Mouse (Mus musculus) heart, embryonic 11.5 days (tissue): Measurements from ENCODE around the gene Cnnm3. TPM values are rescaled to one million over a fixed set of nuclear protein-coding genes. Genes with fewer than 3 reads are reported as not detected.

Experiments
- ATAC-seq: fragments of 200-750 bp; cut with Nextera tagmentation; replicated peaks from 2 replicates; pipeline ENCODE4 v1.8.0; 2017; ENCODE audit warnings: moderate library complexity; ENCODE audit not compliant: insufficient number of reproducible peaks, low FRiP score, low TSS enrichment
- H3K27ac ChIP-seq: fragments of 300-500 bp; sonication (generic); 2 replicates; pipeline ENCODE4 v1.5.1; 2014; ENCODE audit warnings: mild to moderate bottlenecking, low read depth, low read length
- H3K27me3 ChIP-seq: fragments of 300-500 bp; sonication (generic); 2 replicates; pipeline ENCODE4 v1.6.1; 2014; ENCODE audit warnings: mild to moderate bottlenecking, low read length, mixed read lengths; ENCODE audit not compliant: control insufficient read depth, insufficient read depth
- H3K36me3 ChIP-seq: fragments of 300-500 bp; sonication (generic); 2 replicates; pipeline ENCODE4 v1.6.1; 2014; ENCODE audit warnings: mild to moderate bottlenecking, low read length, moderate library complexity, mixed read lengths; ENCODE audit not compliant: control insufficient read depth, insufficient read depth
- H3K4me1 ChIP-seq: fragments of 300-500 bp; sonication (generic); 2 replicates; pipeline ENCODE4 v1.6.1; 2014; ENCODE audit warnings: low read length; ENCODE audit not compliant: control insufficient read depth, insufficient read depth
- H3K4me2 ChIP-seq: fragments of 300-500 bp; sonication (generic); 2 replicates; pipeline ENCODE4 v1.6.1; 2014; ENCODE audit warnings: mild to moderate bottlenecking, moderate library complexity
- H3K4me3 ChIP-seq: fragments of 300-500 bp; sonication (generic); 2 replicates; pipeline ENCODE4 v1.5.1; 2014; ENCODE audit warnings: low read depth, low read length
- H3K9ac ChIP-seq: fragments of 300-500 bp; sonication (generic); 2 replicates; pipeline ENCODE4 v1.6.1; 2014; ENCODE audit warnings: mild to moderate bottlenecking, low read depth, low read length, moderate library complexity
- H3K9me3 ChIP-seq: fragments of 300-500 bp; sonication (generic); replicated peaks from 2 replicates; pipeline ENCODE4 v1.6.1; 2016; ENCODE audit warnings: low read length; ENCODE audit not compliant: control insufficient read depth
- WGBS: fragments of 180-500 bp; shearing (Covaris S2); extraction: QIAGEN DNeasy Blood & Tissue Kit; methylation state at CpG from one replicate; pipeline ENCODE4 v1.1.7; 2014; ENCODE audit not compliant: insufficient replicate concordance; 5-methylcytosine and 5-hydroxymethylcytosine counted together
- polyA plus RNA-seq: library from polyadenylated mRNA; unstranded; fragments of >200 nt; fragmentation: Nextera tagmentation; extraction: Ambion mirVana; gene quantifications from 2 replicates; pipeline ENCODE4 v1.2.1, GENCODE M21; 2014

Cnnm3 gene
- polyA plus RNA-seq, 1 experiment from 2014 or later: 3.9 TPM

GRCm38 (mm10) chr1:36559256-36559655, 47.6 kb downstream of the Cnnm3 start:
- Histone ChIP-seq H3K9ac (peak overlapping the region; percentile 98), H3K27me3 (no peaks in the 10 kb centered on the region), H3K27ac (peak overlapping the region; percentile 99; the same call in 1 of the 2 replicates), H3K4me1 (peaks cover 56% of the 10 kb centered on the region), H3K9me3 (no peaks in the 10 kb centered on the region), H3K36me3 (peaks cover 9% of the 10 kb centered on the region), H3K4me3 (peak overlapping the region; percentile 85), H3K4me2 (peak overlapping the region; percentile 93)
- no peak for ATAC-seq
- WGBS: 6% methylated on average over 4 of the region's 4 CpGs

GRCm38 (mm10) chr1:36559888-36560287, 48.2 kb downstream of the Cnnm3 start:
- Histone ChIP-seq H3K27ac (no peak overlapping the region), H3K36me3 (peaks cover 3% of the 10 kb centered on the region; the same call in 1 of the 2 replicates), H3K9ac (no peak overlapping the region), H3K4me2 (no peak overlapping the region), H3K9me3 (no peaks in the 10 kb centered on the region), H3K27me3 (no peaks in the 10 kb centered on the region), H3K4me1 (peaks cover 58% of the 10 kb centered on the region), H3K4me3 (no peak overlapping the region)
- ATAC-seq: no peak
- WGBS: 42% methylated on average over 5 of the region's 5 CpGs

- no peak overlapping the region for H3K4me2 ChIP-seq
- ATAC-seq: no peak
- H3K9me3 ChIP-seq: no peaks in the 10 kb centered on the region
- no peaks in the 10 kb centered on the region for H3K27me3 ChIP-seq
- 58% methylated on average over 6 of the region's 6 CpGs for WGBS
- peaks cover 48% of the 10 kb centered on the region for H3K4me1 ChIP-seq
- H3K9ac ChIP-seq: no peak overlapping the region
- no peak overlapping the region for H3K27ac ChIP-seq
- H3K36me3 ChIP-seq: no peaks in the 10 kb centered on the region
- no peak overlapping the region for H3K4me3 ChIP-seq
Measured at GRCm38 (mm10) chr1:36560903-36561302, 49.2 kb downstream of the Cnnm3 start.

GRCm38 (mm10) chr1:36562388-36562787, 50.7 kb downstream of the Cnnm3 start:
- no peaks in the 10 kb centered on the region for H3K36me3 ChIP-seq
- WGBS: 52% methylated on average over 4 of the region's 4 CpGs
- H3K4me3 ChIP-seq: no peak overlapping the region
- no peak overlapping the region for H3K4me2 ChIP-seq
- no peak overlapping the region for H3K9ac ChIP-seq
- ATAC-seq: no peak
- no peaks in the 10 kb centered on the region for H3K9me3 ChIP-seq
- H3K4me1 ChIP-seq: peaks cover 57% of the 10 kb centered on the region
- H3K27me3 ChIP-seq: no peaks in the 10 kb centered on the region
- no peak overlapping the region for H3K27ac ChIP-seq

GRCm38 (mm10) chr1:36563197-36563596, 51.5 kb downstream of the Cnnm3 start:
- no peak overlapping the region for H3K9ac ChIP-seq
- no peak overlapping the region for H3K4me3 ChIP-seq
- H3K9me3 ChIP-seq: no peaks in the 10 kb centered on the region
- no peak overlapping the region for H3K27ac ChIP-seq
- H3K4me1 ChIP-seq: peaks cover 59% of the 10 kb centered on the region
- no peaks in the 10 kb centered on the region for H3K27me3 ChIP-seq
- WGBS: 87% methylated on average over 2 of the region's 2 CpGs
- no peak overlapping the region for H3K4me2 ChIP-seq
- no peak for ATAC-seq
- H3K36me3 ChIP-seq: no peaks in the 10 kb centered on the region

GRCm38 (mm10) chr1:36563632-36564031, 52.0 kb downstream of the Cnnm3 start:
- WGBS: 74% methylated on average over 4 of the region's 4 CpGs
- Histone ChIP-seq H3K4me3 (no peak overlapping the region), H3K4me1 (peaks cover 59% of the 10 kb centered on the region), H3K36me3 (no peaks in the 10 kb centered on the region), H3K9ac (no peak overlapping the region), H3K4me2 (no peak overlapping the region), H3K27ac (no peak overlapping the region), H3K27me3 (no peaks in the 10 kb centered on the region), H3K9me3 (no peaks in the 10 kb centered on the region)
- ATAC-seq: no peak

GRCm38 (mm10) chr1:36564101-36564500, 52.4 kb downstream of the Cnnm3 start:
- Histone ChIP-seq H3K9ac (no peak overlapping the region), H3K27me3 (no peaks in the 10 kb centered on the region), H3K4me3 (no peak overlapping the region), H3K27ac (no peak overlapping the region), H3K9me3 (no peaks in the 10 kb centered on the region), H3K4me1 (peaks cover 54% of the 10 kb centered on the region), H3K36me3 (no peaks in the 10 kb centered on the region), H3K4me2 (no peak overlapping the region)
- ATAC-seq: no peak
- WGBS: 56% methylated on average over 6 of the region's 6 CpGs

- Histone ChIP-seq H3K9ac (0 out of 2 replicates have a peak overlapping the region, but pooled peaks have one; percentile 34), H3K4me1 (peaks cover 53% of the 10 kb centered on the region), H3K27ac (no peak overlapping the region), H3K9me3 (no peaks in the 10 kb centered on the region), H3K4me2 (no peak overlapping the region), H3K36me3 (no peaks in the 10 kb centered on the region), H3K27me3 (no peaks in the 10 kb centered on the region), H3K4me3 (no peak overlapping the region)
- 16% methylated on average over 2 of the region's 2 CpGs for WGBS
- no peak for ATAC-seq
Measured at GRCm38 (mm10) chr1:36566425-36566824, 54.8 kb downstream of the Cnnm3 start.

GRCm38 (mm10) chr1:36567818-36568603, 56.3 kb downstream of the Cnnm3 start:
- Histone ChIP-seq H3K4me1 (peaks cover 44% of the 10 kb centered on the region), H3K36me3 (no peaks in the 10 kb centered on the region), H3K27me3 (no peaks in the 10 kb centered on the region), H3K9ac (no peak overlapping the region), H3K27ac (no peak overlapping the region), H3K9me3 (no peaks in the 10 kb centered on the region), H3K4me3 (no peak overlapping the region), H3K4me2 (no peak overlapping the region)
- ATAC-seq: no peak
- WGBS: 39% methylated on average over 21 of the region's 21 CpGs
